In the genomic region with DNA sequence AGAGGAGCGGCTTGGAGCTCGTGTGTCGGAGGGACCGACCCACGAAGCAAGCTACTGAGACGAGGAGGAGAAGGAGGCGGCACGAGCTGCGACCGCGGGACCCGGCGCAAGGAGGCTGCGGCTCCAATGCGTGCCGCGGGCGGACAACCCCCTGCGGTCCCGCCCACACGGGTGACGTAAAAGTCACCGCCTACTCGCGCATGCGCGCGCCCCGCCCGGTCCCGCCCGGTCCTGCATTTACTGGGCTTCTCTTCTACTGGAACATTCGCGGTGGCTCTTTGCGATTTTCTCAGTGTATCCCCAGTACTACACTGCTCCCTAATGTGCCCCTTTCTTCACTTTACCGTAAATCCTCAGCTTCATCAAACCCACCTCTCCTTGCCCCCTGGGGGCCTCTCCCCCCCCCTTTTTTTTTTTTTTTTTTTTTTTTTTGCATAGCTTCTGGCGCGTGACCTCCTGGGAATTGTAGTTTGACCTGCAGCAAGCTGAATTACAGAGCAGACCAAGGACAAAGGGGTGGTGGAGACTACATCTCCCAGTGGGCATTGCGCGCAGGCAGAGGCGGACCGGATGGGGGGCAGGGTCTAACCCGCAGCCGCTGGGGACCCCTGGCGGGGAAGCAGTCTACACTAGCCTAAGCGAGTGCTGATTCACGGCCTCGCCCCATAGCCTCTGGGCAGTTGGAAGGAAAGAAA, we compare ENCODE assay signal across 7 mouse cellular contexts. TPM values are rescaled to one million over a fixed set of nuclear protein-coding genes. Genes with fewer than 3 reads are reported as not detected.
DNase-seq lines count a peak whose midpoint lies in the region; ATAC-seq lines count a peak whose summit lies in the region.

A gene (minus strand): TSS at position 136 of the 695 bp plus-strand sequence.

- H3K4me2 ChIP-seq in embryonic facial prominence, embryonic 11.5 days (ENCODE audit: low read depth, low read length) = peak within 1 kb of the TSS; percentile 38
- peak within 1 kb of the TSS; percentile 67 for H3K4me2 ChIP-seq in midbrain, embryonic 13.5 days (replicated peaks)

- H3K9me3 ChIP-seq in embryonic facial prominence, embryonic 11.5 days (replicated peaks; ENCODE audit: control insufficient read depth, low read length) = no peaks in the 10 kb centered on the region
- H3K9me3 ChIP-seq in limb, embryonic 10.5 days (replicated peaks) = no peaks in the 10 kb centered on the region
- H3K9me3 ChIP-seq in midbrain, embryonic 13.5 days = no peaks in the 10 kb centered on the region

- H3K4me1 ChIP-seq in embryonic facial prominence, embryonic 11.5 days (ENCODE audit: control insufficient read depth, insufficient read depth, low read length) = no peaks in the 10 kb centered on the region
- peaks cover 11% of the 10 kb centered on the region for H3K4me1 ChIP-seq in limb, embryonic 10.5 days
- peaks cover 40% of the 10 kb centered on the region for H3K4me1 ChIP-seq in midbrain, embryonic 13.5 days (replicated peaks)

- H3K27me3 ChIP-seq in embryonic facial prominence, embryonic 11.5 days (ENCODE audit: control insufficient read depth, insufficient read depth, low read length) = no peaks in the 10 kb centered on the region
- H3K27me3 ChIP-seq in limb, embryonic 10.5 days (ENCODE audit: low read depth, poor library complexity, severe bottlenecking) = no peaks in the 10 kb centered on the region
- no peaks in the 10 kb centered on the region for H3K27me3 ChIP-seq in midbrain, embryonic 13.5 days

- WGBS in embryonic facial prominence, embryonic 11.5 days = 1% methylated on average over 47 of the region's 48 CpGs
- under 1% methylated on average over 48 of the region's 48 CpGs for WGBS in limb, embryonic 10.5 days
- WGBS in midbrain, embryonic 13.5 days = under 1% methylated on average over 48 of the region's 48 CpGs

- ATAC-seq in embryonic facial prominence, embryonic 11.5 days (replicated peaks; ENCODE audit: insufficient number of reproducible peaks, low FRiP score, low TSS enrichment, low read depth) = peak; percentile 95
- ATAC-seq in granulocyte monocyte progenitor cell, adult 5-6 weeks (replicated peaks; ENCODE audit: poor library complexity, severe bottlenecking) = peak; percentile 85
- peak; percentile 97 for ATAC-seq in midbrain, embryonic 13.5 days

- peak within 1 kb of the TSS; percentile 92 for H3K4me3 ChIP-seq in embryonic facial prominence, embryonic 11.5 days (ENCODE audit: low read depth, low read length)
- peak within 1 kb of the TSS; percentile 76 for H3K4me3 ChIP-seq in limb, embryonic 10.5 days
- peak within 1 kb of the TSS; percentile 92 for H3K4me3 ChIP-seq in midbrain, embryonic 13.5 days (replicated peaks)

- no peaks in the 10 kb centered on the region; the same call in 1 of the 2 replicates for H3K36me3 ChIP-seq in embryonic facial prominence, embryonic 11.5 days (replicated peaks; ENCODE audit: control insufficient read depth, insufficient read depth, low read depth, low read length)
- peaks cover 29% of the 10 kb centered on the region for H3K36me3 ChIP-seq in limb, embryonic 10.5 days
- H3K36me3 ChIP-seq in midbrain, embryonic 13.5 days = peaks cover 26% of the 10 kb centered on the region

- peak; percentile 99 for DNase-seq in adrenal gland, postnatal 14 days
- DNase-seq in embryonic facial prominence, embryonic 11.5 days (ENCODE audit: low spot score) = peak; percentile 98
- DNase-seq in kidney, adult 11 months = peak; percentile 97
- DNase-seq in limb, embryonic 10.5 days (ENCODE audit: low spot score) = peak; percentile 98
- peak; percentile 98 for DNase-seq in spleen, adult 12 weeks (ENCODE audit: low spot score)

- H3K9ac ChIP-seq in embryonic facial prominence, embryonic 11.5 days (replicated peaks; ENCODE audit: low read length) = peak within 1 kb of the TSS; percentile 92
- peak within 1 kb of the TSS; percentile 98 for H3K9ac ChIP-seq in midbrain, embryonic 13.5 days (replicated peaks)

- H3K27ac ChIP-seq in embryonic facial prominence, embryonic 11.5 days (replicated peaks; ENCODE audit: low read depth, low read length) = peak within 1 kb of the TSS; percentile 93
- H3K27ac ChIP-seq in limb, embryonic 10.5 days = peak within 1 kb of the TSS; percentile 95
- H3K27ac ChIP-seq in midbrain, embryonic 13.5 days = peak within 1 kb of the TSS; percentile 99

RNA-seq across cellular contexts. Expression of the gene that starts here (rescaled TPM):
- 462 and 482 TPM in 2 replicates for total RNA-seq in adrenal gland, postnatal 14 days (2021)
- 132 and 133 TPM in 2 replicates for polyA plus RNA-seq in embryonic facial prominence, embryonic 11.5 days (2014; fragmentation: Nextera tagmentation; extraction: Ambion mirVana)
- 97.2 and 120 TPM in 2 replicates for total RNA-seq in granulocyte monocyte progenitor cell, adult 5-6 weeks (2014; fragmentation: Nextera tagmentation)
- total RNA-seq in granulocyte monocyte progenitor cell, adult 5-6 weeks (2017) = 92.2 and 107 TPM in 2 replicates
- 197 and 203 TPM in 2 replicates for polyA plus RNA-seq in limb, embryonic 10.5 days (2016; fragmentation: Nextera tagmentation; extraction: Ambion mirVana)
- 627 and 632 TPM in 2 replicates for polyA plus RNA-seq in midbrain, embryonic 13.5 days (2015; fragmentation: Nextera tagmentation; extraction: Ambion mirVana)

Comparison
In these comparisons a context has a peak if more than half of its experiments do, and no peak if none do; other contexts are left out.
1. Peak in every context shown above with its lines: DNase-seq, ATAC-seq, H3K4me3 ChIP-seq and H3K27ac ChIP-seq.